Mouse (Mus musculus): ENCODE data around the gene Rnf135.
A peak's percentile ranks its signal among the peaks of the same experiment; 100 is the strongest.
"Not testable (repeated sequence)": the region's sequence is repeated elsewhere in the genome, so short reads cannot be mapped to it uniquely, and the experiment has no call there.

The Rnf135 gene

DNA sequence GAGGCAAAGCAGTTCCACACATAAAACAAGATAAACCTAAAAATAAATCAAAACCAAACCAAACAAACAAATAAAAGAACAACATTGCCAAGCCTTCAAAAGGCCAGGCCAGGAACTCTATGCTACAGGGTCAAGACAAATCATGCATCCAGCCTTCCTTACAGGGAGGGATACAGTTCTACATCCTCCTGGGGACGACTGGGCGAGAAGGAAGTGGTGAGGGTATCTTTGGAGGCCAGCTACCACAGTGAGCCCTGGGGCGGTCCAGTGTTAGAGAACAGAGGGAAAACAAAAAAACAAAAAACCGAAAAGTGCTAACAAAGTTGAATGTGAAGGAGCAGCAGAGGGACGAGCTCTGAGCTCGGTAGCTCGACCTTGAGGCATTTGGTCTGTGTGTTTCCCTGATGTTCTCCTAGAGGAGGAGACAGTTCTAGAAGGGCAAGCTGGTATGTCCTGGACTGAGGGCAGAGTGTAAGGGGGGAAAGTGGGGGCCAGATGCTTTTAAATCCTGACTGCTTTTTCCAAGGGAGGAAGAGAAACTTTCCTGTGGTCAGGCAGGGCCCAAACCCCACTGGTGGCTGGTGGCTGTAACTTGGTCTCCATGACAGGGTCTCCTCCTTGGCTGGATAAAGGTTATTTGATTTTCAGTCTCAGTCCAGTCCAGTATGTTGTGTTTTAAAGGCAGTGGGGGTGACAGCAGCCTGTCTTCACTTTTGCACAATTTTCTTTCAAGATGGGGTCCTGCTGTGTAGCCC is 20.1 kb upstream of the Rnf135 start:
- no peak for DNase-seq

DNA sequence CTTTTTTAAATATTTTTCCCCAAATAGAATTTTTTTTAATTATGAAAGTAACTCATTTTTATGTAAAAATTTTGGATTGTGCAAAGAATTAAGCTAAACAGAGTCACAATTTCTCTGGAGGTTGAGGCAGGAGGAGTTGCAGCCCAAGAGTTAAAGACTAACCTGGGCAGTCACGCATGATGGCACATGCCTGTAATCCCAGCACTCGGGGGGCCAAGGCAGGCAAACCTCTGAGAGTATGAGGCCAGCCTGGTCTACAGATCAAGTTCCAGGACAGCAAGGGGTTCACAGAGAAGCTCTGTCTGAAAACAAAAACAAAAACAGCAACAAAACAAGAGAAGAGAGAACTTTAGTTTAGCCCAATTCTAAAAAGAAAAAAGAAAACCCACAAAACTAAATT is 19.4 kb upstream of the Rnf135 start:
- no peak for DNase-seq

DNA sequence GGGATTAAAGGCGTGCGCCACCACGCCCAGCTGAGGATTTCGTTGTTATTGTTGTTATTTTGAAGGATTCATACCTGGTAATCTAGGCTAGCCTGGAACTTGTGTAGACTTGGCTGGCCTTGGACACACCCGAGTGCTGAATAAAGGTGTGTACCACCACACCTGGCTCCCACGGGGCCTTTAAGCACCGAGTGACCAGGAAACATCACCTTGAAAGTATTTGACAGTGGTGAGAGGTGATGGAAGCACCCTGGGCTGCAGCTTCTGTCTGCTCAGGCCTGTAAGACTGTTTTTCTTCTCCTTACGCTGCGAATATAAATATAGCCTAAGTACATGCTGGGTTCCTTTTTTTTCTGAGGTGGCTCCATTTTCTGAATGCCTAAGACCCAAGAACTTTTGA is 15.5 kb upstream of the Rnf135 start:
- no peak for DNase-seq

DNA sequence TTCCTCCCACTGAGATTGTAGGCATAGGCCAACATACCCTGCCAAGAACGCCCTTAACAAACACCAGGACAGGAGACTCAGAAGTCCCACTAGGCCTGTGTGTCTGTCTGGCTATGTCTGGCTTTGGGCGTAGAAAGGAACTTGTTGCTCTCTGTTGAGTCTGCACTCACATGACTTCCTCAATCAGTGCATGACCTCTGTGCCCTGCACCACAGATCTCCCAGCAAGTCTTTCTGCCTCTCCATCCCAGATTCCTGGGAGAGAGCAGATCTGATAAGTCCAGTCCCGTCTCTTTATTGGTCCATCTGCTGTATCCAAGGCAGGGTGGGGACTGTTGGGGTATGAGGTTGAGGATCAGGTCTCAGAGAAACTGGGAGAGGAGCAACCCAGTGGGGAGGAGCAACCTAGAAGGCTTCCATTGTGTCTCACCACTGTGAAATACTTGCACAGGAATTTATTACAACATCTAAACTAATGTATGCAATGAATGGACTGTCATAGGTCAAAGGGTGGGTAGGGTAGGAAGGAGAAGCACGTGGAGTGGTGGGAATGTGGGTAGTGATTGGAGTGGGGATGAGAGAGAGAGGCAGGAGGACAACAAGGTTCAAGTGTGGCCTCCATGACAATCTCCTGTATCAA is 14.9 kb upstream of the Rnf135 start:
- DNase-seq = peak; percentile 27 to 36

DNA sequence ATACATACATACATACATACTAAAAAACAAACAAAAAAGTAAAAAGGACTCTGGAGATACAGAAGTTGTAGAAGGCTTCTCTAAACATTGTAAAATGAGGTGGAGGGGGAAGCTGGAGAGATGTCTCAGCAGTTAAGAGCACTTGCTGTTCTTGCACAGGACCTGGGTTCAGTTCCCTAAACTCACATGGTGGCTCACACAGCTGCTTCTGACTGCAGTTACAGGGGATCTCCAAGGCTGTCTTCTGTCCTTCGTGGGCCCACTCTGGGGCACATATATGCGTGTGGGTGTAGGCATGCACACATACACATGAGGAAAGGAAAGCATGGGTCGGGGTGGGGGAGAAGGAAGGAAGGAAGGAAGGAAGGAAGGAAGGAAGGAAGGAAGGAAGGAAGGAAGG is 14.0 kb upstream of the Rnf135 start:
- DNase-seq = no peak

DNA sequence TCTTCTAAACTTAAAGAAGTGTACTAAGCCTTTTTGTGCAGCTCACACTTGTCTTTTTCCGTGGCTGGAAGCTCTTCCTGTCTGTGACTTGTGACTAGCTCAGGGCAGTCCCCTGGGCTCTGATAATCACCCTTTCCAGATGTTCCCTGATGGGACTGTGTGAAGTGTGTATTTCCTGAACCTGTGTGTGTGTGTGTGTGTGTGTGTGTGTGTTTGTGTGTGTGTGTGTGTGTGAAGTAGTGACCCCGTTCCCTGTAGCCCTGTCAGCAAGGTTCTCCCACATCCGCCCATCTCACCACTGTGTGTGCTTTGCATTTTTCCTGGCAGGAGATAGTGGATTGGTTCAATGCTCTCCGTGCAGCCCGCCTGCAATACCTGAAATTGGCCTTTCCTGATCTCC is 13.3 kb upstream of the Rnf135 start:
- no peak for DNase-seq

DNA sequence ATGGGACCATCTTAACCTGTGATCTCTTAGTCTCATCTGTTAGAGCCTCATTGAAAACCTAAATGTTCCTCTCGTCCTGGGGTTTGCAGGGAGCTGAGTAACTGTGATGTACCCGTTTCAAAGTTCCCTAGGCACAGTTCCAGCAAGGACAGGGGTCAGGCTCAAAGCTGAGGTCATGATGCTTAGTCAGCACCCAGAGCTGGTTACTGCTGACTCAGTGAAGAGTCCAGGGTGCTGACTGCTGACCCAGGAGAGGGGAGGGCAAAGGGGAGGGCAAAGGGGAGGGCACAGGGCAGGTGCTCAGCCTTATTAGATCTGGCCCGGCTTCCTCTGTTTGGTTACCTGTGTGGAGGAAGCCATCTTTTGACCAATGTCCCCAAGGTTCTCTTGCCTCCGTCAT is 11.8 kb upstream of the Rnf135 start:
- no peak for DNase-seq

DNA sequence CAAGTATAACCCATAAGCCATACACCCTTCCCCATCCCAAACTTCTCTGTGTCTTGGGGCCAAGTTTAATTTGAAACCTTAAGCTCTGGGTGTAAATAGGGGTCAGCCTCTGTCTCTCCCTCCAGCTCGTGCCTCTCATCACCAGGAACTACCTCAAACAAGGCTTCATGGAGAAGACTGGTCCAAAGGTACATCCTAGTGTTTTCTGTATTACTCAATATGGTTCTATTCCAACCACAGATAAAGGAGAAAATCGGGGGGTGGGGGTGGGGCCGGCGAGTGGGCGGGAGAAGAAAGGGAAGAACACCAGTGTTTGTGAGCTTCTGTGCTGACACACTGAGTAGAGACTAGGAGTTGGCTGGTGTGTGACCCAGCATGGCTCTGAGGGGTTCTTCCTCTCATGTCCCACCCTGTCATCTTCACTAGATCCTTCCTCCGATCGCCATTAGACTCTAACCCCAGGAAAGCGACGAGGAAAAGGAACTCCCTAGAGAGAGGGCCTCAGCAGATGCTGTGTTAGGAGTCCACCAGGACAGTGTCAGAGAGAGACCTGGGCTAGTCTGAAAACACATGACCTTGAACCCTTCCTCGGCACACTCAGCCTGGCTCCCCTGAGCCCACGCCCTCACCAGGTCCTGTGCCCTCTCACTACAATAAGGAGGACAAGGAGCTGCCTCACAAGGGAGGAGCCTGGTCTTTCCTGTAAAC is 9.5 kb upstream of the Rnf135 start:
- DNase-seq = no peak

DNA sequence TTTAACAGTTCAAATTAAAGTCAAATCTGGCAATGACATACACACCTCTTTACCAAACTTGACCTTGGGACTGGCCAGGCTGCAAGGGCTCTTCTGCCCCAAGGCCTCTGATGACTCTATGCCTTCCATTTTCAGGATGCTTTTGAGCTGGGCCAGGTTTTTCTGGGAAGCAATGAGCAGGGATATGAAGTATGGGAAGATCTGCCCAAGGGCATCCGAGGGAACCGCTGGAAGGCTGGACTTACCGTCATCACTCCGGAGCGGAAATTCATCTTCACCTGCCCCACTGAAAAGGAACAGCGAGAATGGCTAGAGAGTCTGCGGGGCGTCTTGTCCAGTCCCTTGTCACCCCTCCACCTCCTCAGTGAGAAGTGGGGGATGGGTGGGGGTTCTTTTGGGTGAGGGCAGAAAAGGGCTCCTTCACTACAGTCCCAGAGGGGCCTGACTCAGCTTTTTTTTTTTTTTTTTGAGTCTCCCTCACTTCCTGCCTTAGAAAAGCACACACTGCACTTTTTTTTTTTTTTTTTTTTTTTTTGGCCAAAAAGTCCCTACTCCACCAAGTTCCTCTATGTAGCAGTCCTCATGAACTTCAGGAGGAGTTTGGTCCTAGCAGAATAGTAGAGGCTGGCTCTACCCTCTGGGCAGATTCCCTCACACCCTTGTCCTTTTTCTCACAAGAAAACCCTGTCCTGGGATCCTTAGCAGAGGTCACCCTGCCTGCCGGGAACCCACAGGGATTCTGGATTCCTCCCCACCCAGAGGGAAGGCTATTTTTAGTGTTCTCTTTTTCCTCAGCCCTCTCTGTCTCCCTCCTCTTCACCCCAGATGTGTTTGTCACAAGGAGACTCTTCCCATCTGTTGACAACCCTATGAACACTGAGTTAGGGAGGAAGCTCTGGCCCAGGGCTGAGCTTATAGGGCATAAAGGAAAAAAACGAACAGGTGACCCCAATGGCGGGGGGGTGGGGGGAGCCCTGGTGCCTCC is 6.4 kb upstream of the Rnf135 start:
- DNase-seq = no peak

DNA sequence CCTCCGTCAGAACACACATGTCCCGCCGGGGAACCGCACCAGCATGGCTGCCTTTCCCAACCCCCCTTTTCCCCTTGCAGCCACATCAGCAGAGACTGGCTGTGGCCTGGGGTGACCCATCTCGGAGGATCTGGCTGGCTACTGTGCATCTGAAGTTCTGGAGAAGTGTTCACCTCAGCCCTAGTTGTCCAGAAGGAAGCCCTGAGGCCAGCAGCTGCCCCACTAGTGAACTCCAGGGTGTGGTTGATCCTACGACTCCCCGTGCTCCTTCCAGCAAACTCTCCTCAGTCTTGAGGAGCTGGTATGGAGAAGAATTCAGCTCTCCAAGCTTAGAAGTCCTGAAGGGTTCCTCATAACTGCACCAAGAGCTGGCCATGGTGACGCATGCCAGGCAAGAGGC is 5.3 kb upstream of the Rnf135 start:
- DNase-seq = no peak

DNA sequence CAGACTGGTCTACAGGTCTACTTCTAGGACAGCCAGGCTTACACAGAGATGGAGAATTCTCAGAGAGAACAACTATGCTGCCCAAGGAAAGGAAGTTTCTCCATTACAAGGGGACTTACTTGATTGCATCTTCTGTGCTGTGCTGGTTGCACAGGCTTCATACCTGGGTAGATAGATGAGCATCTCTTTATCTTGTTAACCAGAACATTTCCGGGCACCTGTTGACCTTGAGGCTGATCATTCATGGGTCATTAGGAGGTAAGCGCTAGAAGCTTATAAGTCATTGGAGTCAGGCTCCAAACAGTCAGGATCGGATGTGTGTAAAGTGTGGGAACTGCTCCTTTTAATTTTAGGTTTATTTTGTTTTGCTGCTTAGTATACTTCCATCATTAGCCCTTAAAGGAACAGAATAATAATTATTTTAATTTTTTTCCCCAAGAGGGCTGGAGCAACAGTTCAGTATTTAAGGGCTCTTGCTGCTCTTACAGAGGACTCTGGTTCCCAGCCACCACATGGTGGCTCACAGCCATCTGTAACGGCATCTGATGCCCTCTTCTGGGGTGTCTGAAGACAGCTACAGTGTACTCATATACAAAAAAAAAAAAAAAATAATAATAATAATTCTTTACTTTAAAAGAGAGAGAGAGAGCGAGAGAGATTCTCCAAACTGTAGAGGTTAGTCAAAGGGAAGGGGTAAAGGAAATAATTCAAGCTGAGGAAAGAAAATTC is 2.5 kb upstream of the Rnf135 start:
- DNase-seq = peak in 1 of 2 experiments; percentile 31

DNA sequence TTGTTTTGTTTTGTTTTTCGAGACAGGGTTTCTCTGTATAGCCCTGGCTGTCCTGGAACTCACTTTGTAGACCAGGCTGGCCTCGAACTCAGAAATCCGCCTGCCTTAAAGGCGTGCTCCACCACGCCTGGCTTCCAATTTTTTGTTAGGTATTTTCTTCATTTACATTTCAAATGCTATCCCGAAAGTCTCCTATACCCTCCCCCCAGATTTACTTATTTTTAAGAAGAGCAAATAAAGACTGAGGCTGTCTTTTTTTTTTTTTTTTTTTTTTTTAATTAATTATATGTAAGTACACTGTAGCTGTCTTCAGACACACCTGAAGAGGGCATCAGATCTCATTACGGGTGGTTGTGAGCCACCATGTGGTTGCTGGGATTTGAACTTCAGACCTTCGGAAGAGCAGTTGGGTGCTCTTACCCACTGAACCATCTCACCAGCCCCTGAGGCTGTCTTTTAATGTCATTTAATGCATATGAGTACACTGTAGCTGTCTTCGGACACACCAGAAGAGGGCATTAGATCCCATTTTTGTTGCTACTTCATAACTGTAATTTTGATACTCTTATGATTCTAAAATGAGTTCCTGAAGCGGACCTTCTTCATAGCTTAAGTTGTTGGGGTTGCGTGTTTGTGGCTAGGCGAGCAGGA is 472 bp upstream of the Rnf135 start:
- not testable (repeated sequence) for DNase-seq

DNA sequence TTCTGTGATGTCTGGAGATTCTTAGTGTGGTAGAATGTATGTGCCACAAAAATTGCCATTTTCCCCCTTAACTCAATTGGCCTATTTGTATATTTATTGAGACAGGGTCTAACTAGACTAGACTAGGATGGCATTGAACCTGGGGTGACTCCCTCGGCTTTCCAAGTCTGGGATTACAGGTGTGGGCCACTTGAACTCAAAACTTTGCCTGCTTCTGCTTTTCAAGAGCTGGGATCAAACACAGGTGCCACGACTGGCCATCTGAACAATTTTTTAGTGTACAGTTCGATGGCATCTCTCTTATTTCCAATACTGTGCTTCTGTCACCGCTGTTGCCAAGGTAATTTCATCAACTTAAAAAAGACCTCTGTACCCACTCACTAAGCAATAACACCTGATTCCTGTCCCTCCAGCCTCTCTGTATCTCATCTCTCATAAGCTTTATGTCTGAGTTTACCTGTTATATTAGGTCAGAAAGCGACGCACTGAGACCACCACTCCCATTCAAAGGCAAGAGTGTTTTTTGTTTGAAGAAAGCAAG is 950 bp downstream of the Rnf135 start:
- DNase-seq = peak in 1 of 2 experiments; percentile 14

DNA sequence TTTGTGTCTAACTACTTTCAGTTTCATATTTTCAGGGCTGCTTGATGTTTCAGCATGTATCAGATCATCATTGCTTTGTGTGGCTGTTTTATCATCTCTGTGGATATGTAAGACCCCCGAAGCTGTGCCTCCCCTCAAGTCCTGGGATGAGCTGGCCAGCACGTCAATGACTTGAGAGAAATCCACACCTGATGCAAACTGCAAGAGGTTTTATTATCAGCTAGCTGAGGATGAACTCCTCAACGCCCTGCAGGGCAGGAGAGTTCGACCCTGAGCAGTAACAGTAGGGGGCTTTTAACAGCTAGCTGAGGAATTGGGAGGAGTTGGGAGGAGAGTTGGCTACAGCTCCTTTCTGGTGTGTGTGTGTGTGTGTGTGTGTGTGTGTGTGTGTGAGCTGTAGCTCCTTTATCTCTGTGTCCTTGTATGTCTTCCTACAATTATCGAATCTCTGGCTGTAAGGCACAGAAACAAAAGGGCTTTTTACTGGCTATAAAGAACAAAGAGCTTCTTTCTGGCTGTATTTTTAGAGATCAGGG is 1.9 kb downstream of the Rnf135 start:
- DNase-seq = not testable (repeated sequence)

DNA sequence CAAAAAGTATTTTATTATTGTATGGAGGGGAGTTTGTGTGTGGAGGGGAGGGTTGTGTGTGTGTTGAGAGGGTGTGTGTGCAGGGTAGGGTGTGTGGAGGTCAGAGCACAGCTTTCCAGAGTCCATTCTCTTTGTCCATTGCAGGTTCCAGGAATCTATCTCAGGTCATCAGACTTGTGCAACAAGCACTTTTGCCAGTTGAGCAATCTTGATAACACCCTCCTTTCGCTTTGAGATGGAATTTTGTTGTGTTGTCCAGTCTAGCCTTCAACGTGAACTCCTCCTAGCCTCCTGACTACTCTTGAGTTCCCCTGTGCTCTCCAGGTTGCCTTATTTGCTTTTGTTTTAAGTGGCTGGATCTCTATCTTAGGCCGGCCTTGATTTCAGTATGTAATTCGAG is 6.6 kb downstream of the Rnf135 start:
- DNase-seq = no peak

DNA sequence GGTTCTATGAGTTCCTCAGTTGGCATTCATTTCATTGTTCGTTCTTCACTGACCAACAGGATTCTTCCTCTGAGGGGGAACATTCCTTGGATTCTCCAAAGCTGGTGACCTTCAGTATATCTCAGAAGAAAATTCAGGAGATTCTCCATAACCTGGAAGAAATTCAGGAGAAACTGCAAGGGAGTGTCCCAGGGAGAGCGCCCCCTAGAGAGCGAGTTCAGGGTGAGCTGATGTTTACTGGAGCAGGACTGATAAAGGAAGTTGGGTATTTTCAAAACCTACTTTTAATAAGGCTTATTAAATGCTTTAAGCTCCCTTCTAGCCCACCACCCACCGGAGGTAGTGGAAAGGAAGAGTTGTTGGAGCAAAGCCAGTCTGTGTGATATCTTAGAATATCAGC is 10.2 kb downstream of the Rnf135 start:
- no peak for DNase-seq

DNA sequence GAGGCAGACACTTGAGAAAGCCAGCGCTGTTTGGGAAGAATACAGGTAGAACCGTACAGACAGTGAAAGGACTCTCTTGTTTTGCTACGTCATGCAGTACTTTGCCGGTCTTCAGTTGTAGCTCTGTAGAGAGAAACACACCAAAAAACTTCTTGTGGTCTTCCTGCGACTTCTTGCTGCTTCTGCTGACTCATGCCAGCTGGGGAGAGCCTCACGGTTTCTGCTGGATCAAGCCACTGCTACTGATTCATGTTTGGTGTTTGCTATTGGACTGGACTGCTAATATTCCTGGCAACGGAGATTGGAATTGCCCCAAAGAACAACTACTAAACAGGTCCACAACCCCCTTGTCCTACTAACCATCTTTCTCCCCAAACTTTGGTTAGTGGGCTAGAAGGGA is 12.7 kb downstream of the Rnf135 start:
- DNase-seq = no peak

DNA sequence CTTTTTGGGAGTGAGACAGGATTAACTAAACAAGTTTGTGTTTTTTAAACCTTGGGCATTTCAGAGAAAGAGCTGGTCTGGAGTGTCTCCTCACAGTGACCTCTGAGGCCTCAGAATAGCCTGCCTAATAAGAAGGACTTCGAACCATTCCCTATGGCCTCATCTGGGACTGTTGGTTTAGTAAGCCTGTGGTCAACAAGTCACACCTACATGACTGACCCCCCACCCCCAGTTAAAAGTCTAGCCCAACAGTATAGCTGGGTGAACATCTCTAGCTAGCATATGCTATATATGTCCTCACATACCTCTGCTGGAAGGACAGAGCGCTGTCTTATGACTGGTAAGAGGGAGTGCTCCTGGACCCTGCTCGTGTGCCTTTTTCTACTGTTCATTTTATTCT is 15.7 kb downstream of the Rnf135 start:
- no peak for DNase-seq

DNA sequence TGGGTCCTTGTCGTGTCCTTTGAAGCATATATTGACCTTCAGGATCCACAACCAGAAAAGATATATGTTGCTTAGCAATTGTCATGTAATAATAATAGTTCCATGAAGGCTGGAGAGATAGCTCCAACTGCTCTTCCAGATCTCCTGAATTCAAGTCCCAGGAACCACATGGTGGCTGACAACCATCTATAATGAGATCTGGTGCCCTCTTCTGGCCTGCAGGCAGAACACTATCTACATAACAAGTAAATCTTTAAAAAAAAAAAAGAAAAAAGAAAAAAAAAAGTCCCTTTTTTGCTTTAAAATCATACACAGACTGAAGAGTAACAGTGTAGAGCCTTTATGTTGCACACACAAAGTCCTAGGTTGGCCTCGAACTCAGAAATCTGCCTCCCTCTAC is 16.1 kb downstream of the Rnf135 start:
- no peak for DNase-seq

DNA sequence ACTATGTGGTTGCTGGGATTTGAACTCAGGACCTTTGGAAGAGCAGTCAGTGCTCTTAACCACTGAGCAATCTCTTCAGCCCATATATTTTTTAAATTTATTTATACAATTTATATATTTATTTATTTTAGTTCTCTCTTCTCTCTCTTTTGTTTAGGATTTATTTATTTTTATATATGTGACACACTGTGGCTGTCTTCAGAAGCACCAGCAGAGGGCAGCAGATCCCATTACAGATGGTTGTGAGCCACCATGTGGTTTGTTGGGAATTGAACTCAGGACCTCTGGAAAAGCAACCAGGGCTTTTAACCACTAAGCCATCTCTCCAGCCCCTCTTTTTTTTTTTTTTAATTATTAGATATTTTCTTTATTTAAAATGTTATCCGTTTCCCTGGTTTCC is 16.7 kb downstream of the Rnf135 start:
- peak; percentile 54 to 57 for DNase-seq

DNA sequence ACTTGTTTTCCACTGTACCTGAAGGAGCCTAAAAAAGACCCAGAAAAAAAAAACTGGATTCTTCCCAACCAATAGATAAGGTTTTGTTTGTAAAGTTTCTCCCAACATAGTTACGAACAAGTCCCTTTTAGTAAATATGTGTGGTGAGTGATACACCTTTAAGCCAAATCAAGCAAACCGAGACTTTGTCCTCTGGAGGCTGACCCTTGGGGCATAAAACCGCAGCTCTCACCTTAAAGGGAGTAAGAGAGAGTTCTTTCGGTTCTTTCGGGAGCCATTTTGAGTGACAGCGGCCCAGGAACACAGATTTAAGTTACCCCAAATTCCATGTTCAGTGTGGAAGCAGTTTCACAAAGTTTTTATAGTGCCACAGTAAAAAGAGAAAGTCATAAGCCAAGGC is 18.6 kb downstream of the Rnf135 start:
- no peak for DNase-seq
